In the genomic region with DNA sequence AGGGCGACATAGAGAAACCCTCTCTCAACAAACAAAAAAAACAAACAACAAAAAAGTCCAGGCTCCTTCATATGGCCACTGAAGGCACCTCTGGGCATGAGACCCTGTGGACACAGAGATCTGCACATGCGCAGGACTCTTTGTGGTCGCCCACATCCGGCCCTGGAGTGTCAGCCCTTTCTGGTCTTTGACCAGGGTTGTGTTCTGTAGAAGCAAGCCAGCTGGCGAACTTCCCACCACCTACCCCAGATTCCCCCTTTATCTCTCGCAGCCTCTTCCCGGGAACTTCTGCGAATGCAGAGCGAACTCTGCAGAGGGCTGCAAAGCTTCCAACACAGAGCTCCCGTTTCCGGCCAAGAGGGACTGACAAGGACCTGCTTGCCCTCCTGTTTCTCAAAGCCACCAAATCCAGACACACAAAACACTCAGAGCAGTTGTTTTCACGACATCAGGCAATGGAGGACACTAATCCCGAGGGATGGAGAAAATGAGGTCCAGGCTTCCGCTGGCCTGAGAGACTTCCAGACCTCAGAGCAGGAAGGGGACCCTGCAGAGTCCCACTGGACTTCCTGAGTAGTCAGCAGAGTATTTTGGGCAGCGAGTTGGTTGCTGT, we compare ENCODE assay signal across 8 mouse cellular contexts. TPM values are rescaled to one million over a fixed set of nuclear protein-coding genes. Genes with fewer than 3 reads are reported as not detected.
DNase-seq lines count a peak whose midpoint lies in the region; ATAC-seq and TF ChIP-seq lines count a peak whose summit lies in the region.

No protein-coding gene starts in this region.

- H3K4me2 ChIP-seq in neural tube, embryonic 15.5 days, result no peak overlapping the region
- H3K4me2 ChIP-seq in intestine, embryonic 14.5 days (ENCODE audit: low read length), result peak overlapping the region; percentile 28; the same call in 1 of the 2 replicates
- H3K4me2 ChIP-seq in myocyte (ENCODE audit: low read depth), result peak overlapping the region; percentile 27
- no peak overlapping the region for H3K4me2 ChIP-seq in forebrain, embryonic 13.5 days

- no peak overlapping the region for H3K9ac ChIP-seq in neural tube, embryonic 15.5 days (replicated peaks)
- H3K9ac ChIP-seq in intestine, embryonic 14.5 days (ENCODE audit: low read length), result no peak overlapping the region
- no peak overlapping the region for H3K9ac ChIP-seq in forebrain, embryonic 13.5 days

- no peaks in the 10 kb centered on the region for H3K27me3 ChIP-seq in neural tube, embryonic 15.5 days (replicated peaks)
- no peaks in the 10 kb centered on the region for H3K27me3 ChIP-seq in intestine, embryonic 14.5 days (replicated peaks; ENCODE audit: control insufficient read depth, insufficient read depth, low read length)
- H3K27me3 ChIP-seq in myocyte (ENCODE audit: control insufficient read depth, insufficient read depth, insufficient read length), result no peaks in the 10 kb centered on the region
- H3K27me3 ChIP-seq in forebrain, embryonic 13.5 days, result no peaks in the 10 kb centered on the region

- no peaks in the 10 kb centered on the region for H3K79me2 ChIP-seq in myocyte (ENCODE audit: control insufficient read depth, insufficient read depth)

- no peak for TF ChIP-seq POLR2A in myocyte (IDR thresholded peaks at IDR 0.05; ENCODE audit: insufficient read length, low read depth)

- H3ac ChIP-seq in myocyte (ENCODE audit: control insufficient read depth, insufficient read length), result no peak overlapping the region

- no peaks in the 10 kb centered on the region for H3K4me1 ChIP-seq in neural tube, embryonic 15.5 days
- peaks cover 25% of the 10 kb centered on the region for H3K4me1 ChIP-seq in intestine, embryonic 14.5 days (replicated peaks; ENCODE audit: control insufficient read depth, insufficient read depth, low read length)
- no peaks in the 10 kb centered on the region for H3K4me1 ChIP-seq in forebrain, embryonic 13.5 days

- 68% methylated on average over 15 of the region's 15 CpGs for WGBS in neural tube, embryonic 15.5 days
- WGBS in intestine, embryonic 14.5 days, result 31% methylated on average over 15 of the region's 15 CpGs
- WGBS in forebrain, embryonic 13.5 days, result 74% methylated on average over 15 of the region's 15 CpGs

- DNase-seq in neural tube, embryonic 10.5 days (ENCODE audit: extremely low spot score, low spot score), result peak; percentile 13
- DNase-seq in gastrocnemius, adult 8-10 months (ENCODE audit: low spot score in 2 of 2), result peak; percentile 19 to 61
- no peak for DNase-seq in intestine, embryonic 14.5 days (ENCODE audit: low spot score)
- DNase-seq in left cerebral cortex, postnatal 4 days, result peak; percentile 64
- peak; percentile 39 to 54 for DNase-seq in thymus, adult 18-20 months

- no peak overlapping the region for H3K4me3 ChIP-seq in neural tube, embryonic 15.5 days (replicated peaks)
- no peak overlapping the region for H3K4me3 ChIP-seq in intestine, embryonic 14.5 days (ENCODE audit: low read depth, low read length)
- H3K4me3 ChIP-seq in myocyte, result no peak overlapping the region
- no peak overlapping the region for H3K4me3 ChIP-seq in forebrain, embryonic 13.5 days

- H3K9me3 ChIP-seq in neural tube, embryonic 15.5 days (replicated peaks), result no peaks in the 10 kb centered on the region
- H3K9me3 ChIP-seq in intestine, embryonic 14.5 days (ENCODE audit: control insufficient read depth, low read length), result no peaks in the 10 kb centered on the region
- no peaks in the 10 kb centered on the region for H3K9me3 ChIP-seq in forebrain, embryonic 13.5 days (replicated peaks)

- no peak for ATAC-seq in neural tube, embryonic 15.5 days (ENCODE audit: low FRiP score)
- no peak for ATAC-seq in intestine, embryonic 14.5 days (replicated peaks; ENCODE audit: low FRiP score, low TSS enrichment, low read depth)
- no peak for ATAC-seq in forebrain, embryonic 13.5 days

- H3K36me3 ChIP-seq in neural tube, embryonic 15.5 days, result no peaks in the 10 kb centered on the region
- no peaks in the 10 kb centered on the region for H3K36me3 ChIP-seq in intestine, embryonic 14.5 days (ENCODE audit: control insufficient read depth, insufficient read depth, low read length)
- H3K36me3 ChIP-seq in myocyte (ENCODE audit: control insufficient read depth, insufficient read depth), result no peaks in the 10 kb centered on the region
- no peaks in the 10 kb centered on the region for H3K36me3 ChIP-seq in forebrain, embryonic 13.5 days (ENCODE audit: poor library complexity, severe bottlenecking)

- intact Hi-C loops in left cerebral cortex, postnatal 4 days (cut with DNase I), result no loop called here

- no peak overlapping the region for H3K27ac ChIP-seq in neural tube, embryonic 15.5 days (replicated peaks)
- peak overlapping the region; percentile 80 for H3K27ac ChIP-seq in intestine, embryonic 14.5 days (ENCODE audit: low read depth)
- H3K27ac ChIP-seq in forebrain, embryonic 13.5 days, result no peak overlapping the region

TF ChIP-seq in myocyte, 11 proteins besides CTCF, POLR2A, EP300 and RAD21:
- no peak for TF ChIP-seq CEBPB (IDR thresholded peaks at IDR 0.05; ENCODE audit: insufficient read depth, poor library complexity, severe bottlenecking)
- no peak for TF ChIP-seq SRF (IDR thresholded peaks at IDR 0.05; ENCODE audit: control insufficient read depth, insufficient read length, low read depth)
- TF ChIP-seq MYOD1 (IDR thresholded peaks at IDR 0.05; ENCODE audit: control insufficient read depth in 1 of 3, insufficient read length in 2 of 3, low read depth in 2 of 3), result no peak
- no peak for TF ChIP-seq TCF3 (IDR thresholded peaks at IDR 0.05; ENCODE audit: insufficient read length, low read depth)
- no peak for TF ChIP-seq TCF12 (IDR thresholded peaks at IDR 0.05; ENCODE audit: insufficient read depth, poor library complexity, severe bottlenecking)
- TF ChIP-seq POLR2AphosphoS2 (IDR thresholded peaks at IDR 0.05; ENCODE audit: insufficient read length, low read depth), result no peak
- no peak for TF ChIP-seq E2F4 (IDR thresholded peaks at IDR 0.05; ENCODE audit: insufficient read depth)
- TF ChIP-seq USF1 (IDR thresholded peaks at IDR 0.05; ENCODE audit: low read depth), result no peak
- TF ChIP-seq MYOG (IDR thresholded peaks at IDR 0.05; ENCODE audit: control insufficient read depth in 1 of 3, insufficient read depth in 1 of 3, insufficient read length in 2 of 3, low read depth in 2 of 3), result no peak
- no peak for TF ChIP-seq REST (IDR thresholded peaks at IDR 0.05; ENCODE audit: insufficient read depth, insufficient read length)
- no peak for TF ChIP-seq MAX (IDR thresholded peaks at IDR 0.05; ENCODE audit: low read depth)

RNA-seq across cellular contexts. Expression of a gene that starts 8.7 kb away (rescaled TPM):
- 4.1 and 5.2 TPM in 2 replicates for polyA plus RNA-seq in neural tube, embryonic 15.5 days (2015; fragmentation: Nextera tagmentation; extraction: Ambion mirVana)
- under 1 TPM in 1 of 4 experiments, not detected in 3; 0.18 TPM for total RNA-seq in gastrocnemius, adult 8-10 months (2022)
- polyA plus RNA-seq in intestine, embryonic 14.5 days (2014; fragmentation: Nextera tagmentation; extraction: Ambion mirVana), result 17.6 and 18.7 TPM in 2 replicates
- 1 to 10 TPM; 2.6 to 3.3 TPM for total RNA-seq in left cerebral cortex, postnatal 4 days (2021)
- polyA plus RNA-seq in myocyte (2012; fragmentation: generic; extraction: Trizol), result not detected
- polyA plus RNA-seq in forebrain, embryonic 13.5 days (2015; fragmentation: Nextera tagmentation; extraction: Ambion mirVana), result 2.6 and 3.0 TPM in 2 replicates

RNA-seq across cellular contexts. Expression of a gene that starts 18.6 kb away (rescaled TPM):
- 1.5 and 2.0 TPM in 2 replicates for polyA plus RNA-seq in neural tube, embryonic 15.5 days (2015; fragmentation: Nextera tagmentation; extraction: Ambion mirVana)
- total RNA-seq in gastrocnemius, adult 8-10 months (2022), result not detected
- polyA plus RNA-seq in intestine, embryonic 14.5 days (2014; fragmentation: Nextera tagmentation; extraction: Ambion mirVana), result 1.3 and 2.3 TPM in 2 replicates
- 1 to 10 TPM in 1 of 2 experiments, not detected in 1; 3.9 TPM for total RNA-seq in left cerebral cortex, postnatal 4 days (2021)
- not detected for polyA plus RNA-seq in myocyte (2012; fragmentation: generic; extraction: Trizol)
- polyA plus RNA-seq in forebrain, embryonic 13.5 days (2015; fragmentation: Nextera tagmentation; extraction: Ambion mirVana), result not detected in 2 replicates

RNA-seq across cellular contexts. Expression of a gene that starts 53.9 kb away (rescaled TPM):
- polyA plus RNA-seq in neural tube, embryonic 15.5 days (2015; fragmentation: Nextera tagmentation; extraction: Ambion mirVana), result 45.6 and 47.5 TPM in 2 replicates
- 10 to 100 TPM; 30.6 to 36.8 (median 34.1) TPM for total RNA-seq in gastrocnemius, adult 8-10 months (2022)
- polyA plus RNA-seq in intestine, embryonic 14.5 days (2014; fragmentation: Nextera tagmentation; extraction: Ambion mirVana), result 34.0 and 36.6 TPM in 2 replicates
- total RNA-seq in left cerebral cortex, postnatal 4 days (2021), result 10 to 100 TPM; 75.3 to 76.6 TPM
- 28.5 TPM for polyA plus RNA-seq in myocyte (2012; fragmentation: generic; extraction: Trizol)
- polyA plus RNA-seq in forebrain, embryonic 13.5 days (2015; fragmentation: Nextera tagmentation; extraction: Ambion mirVana), result 40.5 and 40.9 TPM in 2 replicates

Comparison
In these comparisons a context has a peak if more than half of its experiments do, and no peak if none do; other contexts are left out.
1. H3K4me2 ChIP-seq: peak in intestine, embryonic 14.5 days (single experiment) and myocyte (single experiment); none in neural tube, embryonic 15.5 days (single experiment) and forebrain, embryonic 13.5 days (single experiment).